Mouse (Mus musculus) midbrain, embryonic 14.5 days (tissue): ENCODE measurements around the gene Fat1. TPM values are rescaled to one million over a fixed set of nuclear protein-coding genes. Genes with fewer than 3 reads are reported as not detected.

ENCODE experiments used
- ATAC-seq: fragments of 200-750 bp; cut with Nextera tagmentation; 2 replicates; pipeline ENCODE4 v1.8.0; 2017; ENCODE audit warnings: moderate number of reproducible peaks, moderate library complexity; ENCODE audit not compliant: low FRiP score, low TSS enrichment
- DNase-seq: peaks from one replicate; pipeline ENCODE4 v3.0.0-alpha.2; 2015
- H3K27ac ChIP-seq: fragments of 300-500 bp; sonication (generic); replicated peaks from 2 replicates; pipeline ENCODE4 v1.5.1; 2014; ENCODE audit warnings: mild to moderate bottlenecking, low read depth, low read length, moderate library complexity
- H3K27me3 ChIP-seq: fragments of 300-500 bp; sonication (generic); 2 replicates; pipeline ENCODE4 v1.6.1; 2014; ENCODE audit warnings: low read length, control low read depth, mixed read lengths; ENCODE audit not compliant: control insufficient read depth, insufficient read depth
- H3K36me3 ChIP-seq: fragments of 300-500 bp; sonication (generic); 2 replicates; pipeline ENCODE4 v1.6.1; 2014; ENCODE audit warnings: low read length, control low read depth; ENCODE audit not compliant: control insufficient read depth, insufficient read depth
- H3K4me1 ChIP-seq: fragments of 300-500 bp; sonication (generic); 2 replicates; pipeline ENCODE4 v1.6.1; 2014; ENCODE audit warnings: mild to moderate bottlenecking, antibody characterized with exemption, low read length, control low read depth; ENCODE audit not compliant: control insufficient read depth, insufficient read depth
- H3K4me2 ChIP-seq: fragments of 300-500 bp; sonication (generic); 2 replicates; pipeline ENCODE4 v1.6.1; 2014; ENCODE audit warnings: mild to moderate bottlenecking, low read length, moderate library complexity
- H3K4me3 ChIP-seq: fragments of 300-500 bp; sonication (generic); replicated peaks from 2 replicates; pipeline ENCODE4 v1.5.1; 2014; ENCODE audit warnings: low read depth, low read length
- H3K9ac ChIP-seq: fragments of 300-500 bp; sonication (generic); replicated peaks from 2 replicates; pipeline ENCODE4 v1.6.1; 2014; ENCODE audit warnings: mild to moderate bottlenecking, low read length, moderate library complexity
- H3K9me3 ChIP-seq: fragments of 300-500 bp; sonication (generic); 2 replicates; pipeline ENCODE4 v1.6.1; 2016; ENCODE audit warnings: low read length, control low read depth, mixed read lengths; ENCODE audit not compliant: control insufficient read depth
- WGBS: fragments of 180-500 bp; shearing (Covaris S2); extraction: QIAGEN DNeasy Blood & Tissue Kit; methylation state at CpG from one replicate; pipeline ENCODE4 v1.1.7; 2014; 5-methylcytosine and 5-hydroxymethylcytosine counted together
- polyA plus RNA-seq: library from polyadenylated mRNA; unstranded; fragments of >200 nt; fragmentation: Nextera tagmentation; extraction: Ambion mirVana; gene quantifications from 2 replicates; pipeline ENCODE4 v1.2.1, GENCODE M21; 2014

Fat1 gene
- polyA plus RNA-seq, 1 experiment from 2014 or later = 22.8 TPM

- Histone ChIP-seq H3K4me1 (no peaks in the 10 kb centered on the region), H3K4me3 (no peak overlapping the region), H3K9me3 (peaks cover 19% of the 10 kb centered on the region; the same call in 1 of the 2 replicates), H3K9ac (no peak overlapping the region), H3K27ac (no peak overlapping the region), H3K4me2 (no peak overlapping the region), H3K36me3 (peaks cover 54% of the 10 kb centered on the region), H3K27me3 (no peaks in the 10 kb centered on the region)
- no peak for DNase-seq
- no peak for ATAC-seq
- WGBS = 86% methylated on average over 6 of the region's 6 CpGs
Measured at GRCm38 (mm10) chr8:45028081-45028497, 92.8 kb downstream of the Fat1 start.

- Histone ChIP-seq H3K27me3 (no peaks in the 10 kb centered on the region), H3K4me1 (no peaks in the 10 kb centered on the region), H3K9ac (no peak overlapping the region), H3K4me3 (no peak overlapping the region), H3K36me3 (peaks cover 85% of the 10 kb centered on the region), H3K27ac (no peak overlapping the region), H3K4me2 (no peak overlapping the region), H3K9me3 (no peaks in the 10 kb centered on the region; the same call in 1 of the 2 replicates)
- DNase-seq (no peak), ATAC-seq (no peak)
- 81% methylated on average over 15 of the region's 15 CpGs for WGBS
Measured at GRCm38 (mm10) chr8:45038350-45038749, 103.1 kb downstream of the Fat1 start.

- Histone ChIP-seq H3K4me2 (no peak overlapping the region), H3K27me3 (no peaks in the 10 kb centered on the region), H3K36me3 (peaks cover 67% of the 10 kb centered on the region), H3K9ac (no peak overlapping the region), H3K27ac (no peak overlapping the region), H3K4me1 (no peaks in the 10 kb centered on the region), H3K4me3 (no peak overlapping the region), H3K9me3 (no peaks in the 10 kb centered on the region; the same call in 1 of the 2 replicates)
- WGBS = 98% methylated on average over 26 of the region's 26 CpGs
- DNase-seq = no peak
- no peak for ATAC-seq
Measured at GRCm38 (mm10) chr8:45044160-45044559, 108.9 kb downstream of the Fat1 start.

GRCm38 (mm10) chr8:45050451-45050850, 115.2 kb downstream of the Fat1 start:
- no peak overlapping the region for H3K9ac ChIP-seq
- ATAC-seq = no peak
- no peak overlapping the region for H3K4me2 ChIP-seq

GRCm38 (mm10) chr8:45051236-45051635, 116.0 kb downstream of the Fat1 start:
- Histone ChIP-seq H3K27ac (no peak overlapping the region), H3K9me3 (no peaks in the 10 kb centered on the region), H3K4me2 (no peak overlapping the region), H3K27me3 (no peaks in the 10 kb centered on the region), H3K9ac (no peak overlapping the region), H3K4me1 (no peaks in the 10 kb centered on the region), H3K4me3 (no peak overlapping the region), H3K36me3 (peaks cover 37% of the 10 kb centered on the region)
- 96% methylated on average over 30 of the region's 30 CpGs for WGBS
- DNase-seq (no peak), ATAC-seq (no peak)

More at GRCm38 (mm10) chr8:45050451-45050850, 115.2 kb downstream of the Fat1 start:
- DNase-seq = no peak
- Histone ChIP-seq H3K27me3 (no peaks in the 10 kb centered on the region), H3K4me1 (no peaks in the 10 kb centered on the region), H3K27ac (no peak overlapping the region), H3K9me3 (no peaks in the 10 kb centered on the region), H3K36me3 (peaks cover 37% of the 10 kb centered on the region), H3K4me3 (no peak overlapping the region)
- WGBS = 92% methylated on average over 8 of the region's 8 CpGs

- peak; percentile 57 for DNase-seq
- no peaks in the 10 kb centered on the region for H3K9me3 ChIP-seq
- no peak for ATAC-seq
- H3K4me1 ChIP-seq = no peaks in the 10 kb centered on the region
- 85% methylated on average over 1 of the region's 1 CpGs for WGBS
- no peak overlapping the region for H3K4me3 ChIP-seq
- no peaks in the 10 kb centered on the region for H3K27me3 ChIP-seq
- H3K4me2 ChIP-seq = no peak overlapping the region
- no peak overlapping the region for H3K9ac ChIP-seq
- H3K36me3 ChIP-seq = peaks cover 30% of the 10 kb centered on the region
- no peak overlapping the region for H3K27ac ChIP-seq
Measured at GRCm38 (mm10) chr8:45052205-45052604, 117.0 kb downstream of the Fat1 start.

GRCm38 (mm10) chr8:45052618-45053017, 117.4 kb downstream of the Fat1 start:
- H3K36me3 ChIP-seq = peaks cover 30% of the 10 kb centered on the region
- H3K9me3 ChIP-seq = no peaks in the 10 kb centered on the region
- DNase-seq (no peak), ATAC-seq (no peak)
- H3K27me3 ChIP-seq = no peaks in the 10 kb centered on the region
- WGBS = 88% methylated on average over 9 of the region's 9 CpGs
- H3K4me2 ChIP-seq = no peak overlapping the region
- H3K27ac ChIP-seq = no peak overlapping the region
- H3K4me3 ChIP-seq = no peak overlapping the region
- no peak overlapping the region for H3K9ac ChIP-seq
- no peaks in the 10 kb centered on the region for H3K4me1 ChIP-seq

GRCm38 (mm10) chr8:45055500-45055899, 120.3 kb downstream of the Fat1 start:
- H3K9ac ChIP-seq = no peak overlapping the region
- DNase-seq = no peak
- 99% methylated on average over 3 of the region's 3 CpGs for WGBS
- H3K4me3 ChIP-seq = no peak overlapping the region
- ATAC-seq = no peak
- no peaks in the 10 kb centered on the region for H3K4me1 ChIP-seq
- H3K27ac ChIP-seq = no peak overlapping the region
- H3K36me3 ChIP-seq = peaks cover 25% of the 10 kb centered on the region
- no peaks in the 10 kb centered on the region for H3K27me3 ChIP-seq
- no peak overlapping the region for H3K4me2 ChIP-seq
- no peaks in the 10 kb centered on the region for H3K9me3 ChIP-seq

- H3K4me2 ChIP-seq = no peak overlapping the region
Measured at GRCm38 (mm10) chr8:45056810-45057209, 121.6 kb downstream of the Fat1 start.

More at GRCm38 (mm10) chr8:45056810-45057209, 121.6 kb downstream of the Fat1 start:
- Histone ChIP-seq H3K36me3 (peaks cover 15% of the 10 kb centered on the region; the same call in 1 of the 2 replicates), H3K9me3 (no peaks in the 10 kb centered on the region), H3K4me3 (no peak overlapping the region), H3K27ac (no peak overlapping the region), H3K27me3 (no peaks in the 10 kb centered on the region), H3K4me1 (no peaks in the 10 kb centered on the region), H3K9ac (no peak overlapping the region)
- DNase-seq = no peak
- WGBS = 18% methylated on average over 2 of the region's 3 CpGs
- no peak for ATAC-seq
